Mouse (Mus musculus) liver, embryonic 16.5 days (tissue): Measurements from ENCODE around the gene Rimbp3. TPM values are rescaled to one million over a fixed set of nuclear protein-coding genes. Genes with fewer than 3 reads are reported as not detected.

Experiments used
- ATAC-seq: fragments of 200-750 bp; cut with Nextera tagmentation; 2 replicates; pipeline ENCODE4 v1.8.0; 2017; ENCODE audit warnings: low read depth, mild to moderate bottlenecking, moderate number of reproducible peaks, moderate library complexity
- H3K27ac ChIP-seq: fragments of 300-500 bp; sonication (generic); 2 replicates; pipeline ENCODE4 v1.5.1; 2014; ENCODE audit warnings: mild to moderate bottlenecking, low read length
- H3K27me3 ChIP-seq: fragments of 300-500 bp; sonication (generic); 2 replicates; pipeline ENCODE4 v1.6.1; 2014; ENCODE audit warnings: low read depth, low read length, mixed read lengths; ENCODE audit not compliant: control insufficient read depth, insufficient read depth
- H3K36me3 ChIP-seq: fragments of 300-500 bp; sonication (generic); 2 replicates; pipeline ENCODE4 v1.6.1; 2014; ENCODE audit warnings: mild to moderate bottlenecking; ENCODE audit not compliant: control insufficient read depth, insufficient read depth
- H3K4me1 ChIP-seq: fragments of 300-500 bp; sonication (generic); 2 replicates; pipeline ENCODE4 v1.6.1; 2014; ENCODE audit warnings: low read depth, low read length, mixed read lengths; ENCODE audit not compliant: control insufficient read depth
- H3K4me2 ChIP-seq: fragments of 300-500 bp; sonication (generic); 2 replicates; pipeline ENCODE4 v1.6.1; 2014; ENCODE audit warnings: low read depth, low read length, mixed read lengths
- H3K4me3 ChIP-seq: fragments of 300-500 bp; sonication (generic); 2 replicates; pipeline ENCODE4 v1.5.1; 2014; ENCODE audit warnings: low read depth, mild to moderate bottlenecking, low read length
- H3K9ac ChIP-seq: fragments of 300-500 bp; sonication (generic); 2 replicates; pipeline ENCODE4 v1.6.1; 2014; ENCODE audit warnings: low read depth, low read length
- H3K9me3 ChIP-seq: fragments of 300-500 bp; sonication (generic); replicated peaks from 2 replicates; pipeline ENCODE4 v1.6.1; 2016; ENCODE audit warnings: low read length; ENCODE audit not compliant: control insufficient read depth
- WGBS: fragments of 180-500 bp; shearing (Covaris S2); extraction: QIAGEN DNeasy Blood & Tissue Kit; methylation state at CpG from one replicate; pipeline ENCODE4 v1.1.7; 2014; ENCODE audit not compliant: insufficient replicate concordance; 5-methylcytosine and 5-hydroxymethylcytosine counted together
- polyA plus RNA-seq: library from polyadenylated mRNA; unstranded; fragments of >200 nt; fragmentation: Nextera tagmentation; extraction: Ambion mirVana; gene quantifications from 2 replicates; pipeline ENCODE4 v1.2.1, GENCODE M21; 2015

The Rimbp3 gene
- polyA plus RNA-seq, 1 experiment from 2014 or later = 0.05 TPM

GRCm38 (mm10) chr16:17261341-17261740, 52.9 kb downstream of the Rimbp3 start:
- Histone ChIP-seq H3K27me3 (no peaks in the 10 kb centered on the region), H3K4me3 (no peak overlapping the region), H3K4me2 (no peak overlapping the region), H3K9ac (no peak overlapping the region), H3K36me3 (peaks cover 3% of the 10 kb centered on the region), H3K27ac (no peak overlapping the region), H3K4me1 (no peaks in the 10 kb centered on the region; the same call in 1 of the 2 replicates), H3K9me3 (no peaks in the 10 kb centered on the region)
- no peak for ATAC-seq
- 57% methylated on average over 1 of the region's 1 CpGs for WGBS

Other genes starting within 250 kb of the Rimbp3 start
- 72.0 and 74.9 TPM in 2 replicates for gene Mapk1, start 225.2 kb upstream of the Rimbp3 start, polyA plus RNA-seq
- 0.68 and 0.93 TPM in 2 replicates for gene Ypel1, start 138.9 kb upstream of the Rimbp3 start, polyA plus RNA-seq
- 52.5 and 55.9 TPM in 2 replicates for gene Ppil2, start 97.3 kb upstream of the Rimbp3 start, polyA plus RNA-seq
- 13.1 and 14.8 TPM in 2 replicates for gene 2610318N02Rik, start 83.4 kb upstream of the Rimbp3 start, polyA plus RNA-seq
- 43.3 and 45.5 TPM in 2 replicates for gene Sdf2l1, start 76.2 kb upstream of the Rimbp3 start, polyA plus RNA-seq
- 5.3 and 5.6 TPM in 2 replicates for gene Ydjc, start 64.0 kb upstream of the Rimbp3 start, polyA plus RNA-seq
- 0.14 and 0.45 TPM in 2 replicates for gene Ccdc116, start 61.4 kb upstream of the Rimbp3 start, polyA plus RNA-seq
- gene Ube2l3, start 6.0 kb upstream of the Rimbp3 start, polyA plus RNA-seq = 164 and 179 TPM in 2 replicates
- 3.0 and 3.4 TPM in 2 replicates for gene Hic2, start 25.0 kb downstream of the Rimbp3 start, polyA plus RNA-seq
- gene Tmem191c, start 67.5 kb downstream of the Rimbp3 start, polyA plus RNA-seq = 2.9 and 4.0 TPM in 2 replicates
- gene Serpind1, start 122.8 kb downstream of the Rimbp3 start, polyA plus RNA-seq = 242 and 251 TPM in 2 replicates
- gene Snap29, start 197.4 kb downstream of the Rimbp3 start, polyA plus RNA-seq = 8.7 and 10.1 TPM in 2 replicates
- gene Pi4ka, start 197.7 kb downstream of the Rimbp3 start, polyA plus RNA-seq = 13.5 and 15.2 TPM in 2 replicates
- 27.2 and 27.9 TPM in 2 replicates for gene Crkl, start 243.4 kb downstream of the Rimbp3 start, polyA plus RNA-seq